Mouse (Mus musculus): ENCODE measurements around the gene Hlcs. TPM values are rescaled to one million over a fixed set of nuclear protein-coding genes. Genes with fewer than 3 reads are reported as not detected.
A peak's percentile ranks its signal among the peaks of the same experiment; 100 is the strongest.
"Not testable (repeated sequence)": the region's sequence is repeated elsewhere in the genome, so short reads cannot be mapped to it uniquely, and the experiment has no call there.

The Hlcs gene
- total RNA-seq (2015) (22.8 and 25.3 TPM in 2 replicates), total RNA-seq (2017) (14.8 and 21.9 TPM in 2 replicates)

DNA sequence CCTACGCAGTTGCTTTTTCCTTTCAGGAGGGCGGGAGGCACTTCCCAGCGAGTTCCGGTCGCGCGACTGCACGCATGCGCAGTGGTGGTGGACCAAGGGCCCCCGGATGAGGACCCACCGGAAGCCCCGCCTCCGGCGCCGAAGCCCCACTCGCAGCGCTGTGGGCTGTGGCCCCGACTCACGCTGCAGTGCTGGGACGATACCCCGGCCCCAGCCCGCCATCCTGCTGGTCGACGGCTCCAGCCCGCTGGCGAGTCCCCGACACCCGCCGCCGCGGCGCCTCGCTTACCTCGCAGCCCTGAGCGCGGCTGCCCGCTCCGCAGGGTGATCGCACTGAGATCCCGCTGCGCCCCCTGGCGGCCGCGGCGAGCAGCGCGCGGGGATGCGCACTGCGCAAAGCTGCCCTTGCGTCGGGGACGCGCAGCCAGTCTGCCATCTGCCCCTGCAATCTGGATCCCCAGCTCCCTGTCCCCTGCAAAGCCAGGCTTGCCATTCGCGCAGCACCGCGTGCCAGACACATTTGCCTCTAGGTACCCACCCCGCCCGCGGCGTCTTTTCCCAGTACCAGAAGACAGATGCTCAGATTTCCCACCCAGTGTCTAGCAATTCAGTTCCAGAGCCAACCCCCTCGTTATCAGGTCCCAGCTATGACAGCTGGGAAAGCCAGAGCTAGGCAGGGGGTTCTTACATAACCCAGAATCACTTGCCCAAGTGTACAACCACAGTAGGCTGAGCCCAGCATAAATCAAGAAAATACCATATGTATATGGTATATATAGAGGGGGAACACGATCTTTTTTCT lies at the start of gene Hlcs:
Hlcs (minus strand) TSS at position 343 of the 802 bp plus-strand sequence.
- ATAC-seq (ENCODE audit: poor library complexity, severe bottlenecking): peak; percentile 86

DNA sequence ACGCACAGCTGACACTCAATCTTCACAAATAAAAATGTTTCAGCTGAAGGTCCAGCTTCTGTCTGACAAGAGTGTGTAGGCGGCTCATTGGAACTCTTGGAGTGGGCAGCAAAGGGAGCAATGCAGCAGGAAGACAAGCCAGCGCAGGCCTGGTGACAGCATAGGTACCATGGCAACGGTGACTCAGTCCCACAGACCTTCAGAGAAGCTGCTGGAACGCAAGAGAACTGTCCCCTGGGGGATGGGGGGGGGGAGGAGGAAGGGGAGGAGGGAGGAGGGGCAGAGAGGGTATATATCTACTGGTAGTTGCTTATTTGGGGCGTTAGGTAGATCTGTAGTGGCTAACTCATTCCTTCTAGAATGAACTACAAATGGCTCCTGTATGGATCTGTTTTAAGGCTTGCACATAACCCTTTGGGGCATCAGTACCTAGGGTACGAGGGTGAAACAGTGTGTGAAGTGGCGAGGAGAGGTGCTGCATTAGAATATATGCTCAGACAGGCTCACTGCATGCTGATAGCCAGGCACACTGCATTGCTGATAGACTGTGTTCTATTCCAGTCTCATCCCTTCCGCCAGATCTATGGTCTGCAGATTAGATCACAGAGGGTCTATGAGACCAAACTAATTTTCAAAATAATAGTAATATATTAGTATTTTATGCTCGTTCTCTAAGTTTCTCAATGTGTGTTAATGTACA lies 49.0 kb upstream of the Hlcs start:
- ATAC-seq (ENCODE audit: poor library complexity, severe bottlenecking): no peak

DNA sequence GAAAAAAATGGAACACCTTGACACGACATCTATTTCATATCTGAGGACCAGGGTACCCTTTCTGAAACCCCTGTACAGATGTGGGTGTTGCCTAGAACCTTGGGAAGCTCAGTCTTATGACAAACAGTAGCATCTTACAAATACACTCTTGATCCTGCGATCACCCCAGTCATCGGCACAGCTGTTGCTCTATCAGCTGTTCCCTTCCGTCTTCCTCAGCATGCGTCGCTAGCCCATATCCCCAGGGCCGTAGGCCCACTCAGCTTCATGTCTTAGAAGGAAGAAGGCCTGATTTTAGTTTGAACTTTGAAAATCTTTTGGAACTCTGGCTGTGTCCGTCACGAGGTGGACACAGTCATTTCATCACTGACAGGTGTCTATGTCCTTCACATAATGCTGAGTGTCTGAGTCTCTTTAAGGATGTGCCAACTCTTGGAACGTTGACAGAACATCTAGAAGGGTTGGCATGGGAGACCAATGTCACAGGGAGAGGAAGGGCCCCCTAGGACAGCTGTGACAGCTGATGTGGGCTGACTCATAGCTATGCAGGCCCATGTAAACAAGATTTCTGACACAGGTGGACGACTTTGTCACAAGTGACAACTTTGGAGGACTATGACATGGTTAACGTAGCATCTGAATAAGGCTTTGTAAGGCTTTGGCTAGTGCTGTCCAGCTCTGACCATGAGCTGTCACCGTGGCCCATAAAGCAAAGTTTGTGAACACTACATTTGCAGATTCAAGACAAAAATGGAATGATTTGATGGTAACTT lies 47.4 kb upstream of the Hlcs start:
- ATAC-seq (ENCODE audit: poor library complexity, severe bottlenecking): no peak

DNA sequence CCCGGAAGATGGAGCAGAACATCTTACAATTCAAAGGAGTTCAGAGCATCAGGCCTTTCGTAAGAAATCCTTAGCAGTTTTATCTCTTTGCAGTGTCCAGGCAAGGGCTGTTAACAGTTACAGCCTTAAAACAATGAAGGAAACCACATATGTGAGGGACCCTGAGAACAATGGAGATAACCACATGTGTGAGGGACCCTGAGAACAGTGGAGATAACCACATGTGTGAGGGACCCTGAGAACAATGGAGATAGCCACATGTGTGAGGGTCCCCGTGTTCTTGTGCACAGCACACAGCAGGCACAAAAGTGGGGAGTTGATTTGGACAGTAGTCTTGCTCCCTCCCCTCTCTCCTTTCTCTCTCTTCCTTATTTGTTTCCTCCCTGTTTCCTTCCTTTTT lies 44.7 kb upstream of the Hlcs start:
- no peak for ATAC-seq (ENCODE audit: poor library complexity, severe bottlenecking)

DNA sequence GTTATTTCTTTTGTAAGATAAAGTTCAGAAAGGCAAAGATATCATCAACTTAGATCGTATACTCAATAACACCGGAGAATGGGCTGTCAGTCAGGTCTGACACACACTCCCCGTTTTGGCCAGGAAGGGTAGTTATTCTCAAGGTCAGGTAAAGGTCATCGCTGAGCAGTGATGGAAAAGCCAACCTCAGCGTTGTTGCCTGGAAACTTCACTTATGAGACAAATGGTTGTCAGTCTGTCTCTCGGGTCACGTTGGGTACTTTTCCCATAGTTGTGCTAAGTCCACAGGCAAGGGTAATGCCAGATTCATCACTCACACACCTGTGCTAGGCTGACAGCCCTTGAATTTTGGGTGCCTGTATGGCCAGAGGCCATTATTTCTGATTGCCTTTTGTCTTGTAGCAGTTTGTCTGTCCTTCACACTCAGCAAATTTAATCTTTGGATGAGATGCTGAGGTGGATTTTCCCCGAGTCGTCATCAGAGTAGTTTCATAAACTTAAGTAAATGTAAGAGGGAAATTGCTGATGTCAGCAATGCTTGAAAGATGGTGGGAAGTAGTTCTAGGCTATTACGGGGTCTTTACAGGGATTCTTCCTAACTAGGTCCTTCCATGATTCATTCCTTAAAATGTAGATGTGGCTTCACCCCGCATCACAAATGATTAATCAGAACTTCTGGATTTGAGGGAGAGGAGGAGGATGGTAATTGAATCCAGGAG lies 43.6 kb upstream of the Hlcs start:
- ATAC-seq (ENCODE audit: poor library complexity, severe bottlenecking): no peak

DNA sequence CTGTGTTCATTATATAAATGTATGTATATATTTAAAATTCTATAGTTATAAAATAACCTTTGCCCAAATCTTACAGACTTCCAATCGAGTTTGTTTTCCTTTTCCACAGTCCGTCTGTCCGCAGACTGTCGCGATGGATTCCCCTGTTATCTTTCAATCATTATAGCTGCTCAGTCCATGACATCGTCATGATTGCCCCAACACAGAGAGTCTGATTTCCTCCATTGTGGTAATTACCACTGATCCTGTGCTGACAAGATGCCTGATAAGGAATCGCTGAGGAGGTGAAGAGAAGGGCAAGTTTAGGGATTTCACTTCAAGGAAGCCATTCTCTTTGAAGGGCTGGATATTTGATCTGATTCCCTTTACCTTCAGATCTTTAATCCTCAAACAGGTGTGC lies 42.7 kb upstream of the Hlcs start:
- ATAC-seq (ENCODE audit: poor library complexity, severe bottlenecking): no peak

DNA sequence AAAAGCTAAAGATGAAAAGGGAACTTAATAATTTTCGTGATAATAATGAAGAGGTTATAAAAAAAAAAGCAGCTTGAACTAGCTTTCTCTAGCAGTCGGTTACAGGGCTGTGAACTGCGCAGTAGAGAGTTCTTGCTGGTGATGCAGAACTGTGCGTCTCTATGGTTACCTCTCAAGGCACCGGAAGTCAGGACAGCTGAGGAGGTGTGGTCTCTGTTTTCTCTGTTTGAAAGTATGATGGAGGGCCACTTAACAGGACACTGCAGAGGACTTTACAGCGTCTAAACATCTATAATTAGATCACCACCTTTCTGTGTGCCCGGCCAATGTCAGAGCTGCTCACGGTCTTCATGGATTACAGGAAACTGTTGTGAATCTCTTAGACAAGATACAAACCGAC lies 41.1 kb upstream of the Hlcs start:
- ATAC-seq (ENCODE audit: poor library complexity, severe bottlenecking): peak; percentile 43; the same call in 1 of the 2 replicates

DNA sequence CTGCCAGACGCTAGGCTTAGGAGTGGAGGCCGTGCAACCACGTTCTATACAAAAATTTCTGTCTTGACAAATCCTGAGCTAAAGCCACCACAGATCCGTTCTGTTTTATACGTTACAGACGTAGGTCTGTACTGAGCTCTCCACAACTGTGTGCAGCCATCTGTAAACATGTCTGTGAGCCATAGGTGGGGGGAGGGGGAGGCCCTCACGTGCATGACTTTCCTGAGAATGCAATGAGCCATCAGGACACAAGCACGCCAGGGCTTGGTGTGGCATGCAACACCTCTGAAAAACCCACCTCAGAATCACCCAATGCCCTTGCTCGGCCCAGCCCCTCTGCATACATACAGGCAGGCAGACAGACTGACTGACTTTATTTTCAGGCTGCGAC lies 36.9 kb upstream of the Hlcs start:
- no peak for ATAC-seq (ENCODE audit: poor library complexity, severe bottlenecking)

DNA sequence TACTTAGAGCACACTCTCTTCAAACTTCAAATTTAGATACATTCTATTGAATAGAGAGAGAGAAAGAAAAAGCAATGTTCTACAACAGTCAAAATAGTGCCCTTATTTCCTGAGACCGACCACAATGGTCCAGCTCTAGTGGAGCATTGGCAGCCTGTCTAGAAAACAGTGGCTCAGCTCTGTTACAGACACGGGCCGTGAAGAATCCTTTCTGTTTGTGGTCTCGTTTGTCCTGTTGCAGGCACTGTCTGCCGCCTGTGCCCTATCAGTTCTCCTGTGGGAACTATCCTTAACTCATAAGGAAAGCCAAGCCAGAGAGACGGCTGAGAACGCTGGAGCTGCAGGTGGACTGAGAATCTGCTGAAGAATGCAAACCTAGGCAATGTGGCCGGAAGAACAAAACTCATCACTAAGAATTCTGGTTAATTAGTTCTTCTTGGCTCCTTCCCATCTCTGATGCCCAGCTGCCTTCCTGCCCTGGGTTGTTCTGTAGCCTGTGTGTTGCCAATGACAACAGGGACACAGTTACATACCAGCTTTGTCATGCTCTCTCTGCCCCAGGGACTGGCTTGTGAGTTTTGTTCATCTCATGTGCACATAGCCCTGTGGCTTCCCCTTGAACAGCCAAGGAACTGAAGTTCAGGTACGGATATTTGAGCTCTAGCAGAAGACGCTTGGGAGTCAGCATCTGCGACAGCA lies 36.4 kb upstream of the Hlcs start:
- no peak for ATAC-seq (ENCODE audit: poor library complexity, severe bottlenecking)

DNA sequence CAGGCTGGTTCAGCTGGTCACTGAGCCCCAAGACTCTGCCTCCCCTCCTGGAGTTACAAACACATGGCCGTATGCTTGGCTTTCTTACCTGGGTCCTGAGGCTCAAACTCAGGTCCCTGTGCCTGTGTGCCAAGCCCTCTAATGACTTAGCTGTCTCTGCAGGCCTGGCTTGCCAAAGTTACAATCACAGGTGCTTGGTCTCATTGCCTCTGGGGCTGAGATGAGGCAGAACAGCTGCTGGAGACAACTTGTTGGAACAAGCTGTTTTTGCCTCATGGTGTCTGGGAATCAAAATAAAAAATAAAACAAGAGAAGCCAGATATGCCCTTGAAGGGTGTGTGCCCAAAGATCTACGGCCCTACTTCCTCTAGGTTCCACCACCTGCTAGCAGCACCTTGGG lies 35.4 kb upstream of the Hlcs start:
- no peak for ATAC-seq (ENCODE audit: poor library complexity, severe bottlenecking)

DNA sequence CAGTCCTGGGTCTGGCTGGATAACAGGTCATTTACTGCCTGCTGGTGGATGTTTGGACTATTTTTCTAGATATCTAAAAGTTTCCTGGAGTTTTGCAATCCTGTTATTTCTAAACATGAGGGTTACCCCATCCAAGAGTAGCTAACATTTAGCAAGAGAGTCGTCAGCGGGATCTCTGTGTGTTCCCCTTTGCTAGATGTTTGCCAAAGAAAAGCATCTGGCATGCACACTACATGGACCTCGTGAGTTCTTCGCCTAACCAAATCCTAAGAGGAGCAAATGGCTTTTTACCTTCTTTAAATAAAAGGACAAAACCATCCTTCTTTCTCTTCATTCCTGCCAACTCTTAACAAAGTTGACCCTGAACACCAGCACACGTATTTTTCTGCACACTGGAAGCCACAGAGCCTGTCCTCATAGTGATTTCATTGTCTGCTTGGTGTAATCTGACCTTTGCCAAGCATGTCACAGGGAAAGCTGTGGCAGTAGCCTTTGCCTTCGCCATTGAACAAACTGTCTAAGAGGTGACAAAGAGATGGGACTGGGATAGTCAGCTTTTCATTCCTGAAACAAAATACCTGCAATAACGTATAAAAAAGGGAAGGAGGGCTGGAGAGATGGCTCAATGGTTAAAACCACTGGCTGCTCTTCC lies 33.8 kb upstream of the Hlcs start:
- ATAC-seq (ENCODE audit: poor library complexity, severe bottlenecking): peak; percentile 30; the same call in 1 of the 2 replicates

DNA sequence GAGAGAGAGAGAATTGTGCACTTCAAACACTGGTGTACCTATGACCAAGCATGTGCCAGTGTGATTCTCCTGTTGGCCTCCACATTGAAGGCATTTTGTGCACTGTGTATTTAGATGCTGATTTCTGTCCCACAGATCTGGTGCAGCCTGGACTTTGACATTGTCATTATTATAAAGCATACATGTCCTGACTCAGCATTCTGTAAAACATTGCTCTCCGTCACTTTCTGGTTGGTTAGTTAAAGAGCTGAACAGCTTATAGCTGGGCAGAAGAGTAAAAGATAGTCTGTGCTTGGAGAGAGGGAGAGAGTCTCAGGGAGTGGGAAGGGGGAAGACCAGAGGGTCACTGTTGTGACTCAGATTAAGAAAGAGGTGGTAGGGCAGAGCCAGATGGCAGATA lies 32.4 kb upstream of the Hlcs start:
- no peak for ATAC-seq (ENCODE audit: poor library complexity, severe bottlenecking)

DNA sequence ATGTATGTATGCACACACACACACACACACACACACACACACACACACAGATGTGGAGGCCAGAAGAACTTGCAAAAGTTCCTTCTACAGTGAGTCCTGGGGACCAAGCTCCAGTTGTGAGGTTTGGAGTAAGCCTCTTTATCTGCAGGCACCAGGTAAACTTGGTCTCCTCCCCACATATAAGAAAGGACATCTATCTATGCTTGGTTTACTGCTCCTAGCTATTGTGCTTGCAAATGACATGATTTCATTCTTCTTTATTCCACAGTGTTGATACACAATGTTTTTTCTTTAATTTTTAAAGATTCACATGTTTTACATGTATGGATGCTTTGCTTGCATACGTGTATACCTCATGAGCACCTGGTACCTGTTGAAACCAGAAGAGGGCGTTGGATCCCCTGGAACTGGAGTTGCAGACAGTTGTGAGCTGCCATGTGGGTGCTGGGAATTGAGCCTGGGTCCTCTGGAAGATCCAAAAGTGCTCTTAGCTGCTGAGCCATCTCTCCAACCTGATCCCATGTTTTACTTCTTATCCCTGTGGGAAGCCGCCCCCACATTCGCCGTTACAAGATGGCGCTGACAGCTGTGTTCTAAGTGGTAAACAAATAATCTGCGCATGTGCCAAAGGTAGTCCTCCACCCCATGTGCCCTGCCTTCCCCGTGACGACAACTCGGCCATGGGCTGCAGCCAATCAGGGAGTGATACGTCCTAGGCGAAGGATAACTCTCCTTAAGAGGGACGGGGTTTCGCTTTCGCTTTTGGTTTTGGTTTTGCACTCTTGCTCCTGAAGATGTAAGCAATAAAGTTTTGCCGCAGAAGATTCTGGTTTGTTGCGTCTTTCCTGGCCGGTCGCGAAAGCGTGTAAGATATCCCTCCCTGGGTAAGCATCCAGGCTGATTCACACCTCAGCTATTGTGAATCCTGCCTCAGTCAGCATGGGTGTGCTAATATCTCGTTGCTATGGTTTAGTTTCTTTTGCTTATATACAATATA lies 26.1 kb upstream of the Hlcs start:
- not testable (repeated sequence) for ATAC-seq (ENCODE audit: poor library complexity, severe bottlenecking)

DNA sequence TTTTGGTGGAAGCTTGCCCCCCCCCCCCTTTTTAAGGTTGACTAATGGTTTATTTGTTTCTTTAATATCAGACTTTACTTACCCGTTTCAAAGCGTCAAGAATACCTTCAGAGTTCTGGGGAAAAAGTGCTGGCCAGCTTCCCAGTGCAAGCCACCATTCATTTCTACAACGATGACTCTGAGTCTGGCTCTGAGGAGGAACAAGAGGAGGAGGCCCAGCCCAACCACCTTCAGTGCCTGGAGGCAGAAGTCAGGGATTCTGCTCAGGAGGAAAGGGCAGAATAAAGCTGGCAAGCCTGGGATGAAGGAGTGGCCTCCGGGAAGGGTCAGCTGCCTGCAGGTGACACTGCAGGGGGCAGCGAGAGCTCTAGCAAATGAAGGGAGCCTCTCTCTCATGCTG lies 22.3 kb upstream of the Hlcs start:
- ATAC-seq (ENCODE audit: poor library complexity, severe bottlenecking): no peak

DNA sequence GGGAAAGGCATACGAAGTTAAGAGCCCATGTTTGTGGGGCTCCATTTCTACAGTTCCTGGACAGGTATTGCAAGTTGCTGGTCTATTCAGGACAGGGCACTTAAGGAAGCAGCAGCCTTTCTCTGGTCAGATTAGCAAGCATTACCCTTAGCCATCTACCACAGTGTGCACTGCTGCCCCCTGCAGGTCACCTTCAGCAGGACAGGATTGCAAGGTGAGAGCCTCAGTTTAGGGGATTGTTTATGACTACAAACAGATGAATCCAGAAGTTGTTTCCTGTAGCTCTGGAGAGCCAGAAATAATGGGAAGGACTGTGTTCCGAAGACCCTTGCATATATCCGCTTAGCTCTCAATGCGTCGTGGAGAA lies 18.5 kb upstream of the Hlcs start:
- peak; percentile 76 for ATAC-seq (ENCODE audit: poor library complexity, severe bottlenecking)

DNA sequence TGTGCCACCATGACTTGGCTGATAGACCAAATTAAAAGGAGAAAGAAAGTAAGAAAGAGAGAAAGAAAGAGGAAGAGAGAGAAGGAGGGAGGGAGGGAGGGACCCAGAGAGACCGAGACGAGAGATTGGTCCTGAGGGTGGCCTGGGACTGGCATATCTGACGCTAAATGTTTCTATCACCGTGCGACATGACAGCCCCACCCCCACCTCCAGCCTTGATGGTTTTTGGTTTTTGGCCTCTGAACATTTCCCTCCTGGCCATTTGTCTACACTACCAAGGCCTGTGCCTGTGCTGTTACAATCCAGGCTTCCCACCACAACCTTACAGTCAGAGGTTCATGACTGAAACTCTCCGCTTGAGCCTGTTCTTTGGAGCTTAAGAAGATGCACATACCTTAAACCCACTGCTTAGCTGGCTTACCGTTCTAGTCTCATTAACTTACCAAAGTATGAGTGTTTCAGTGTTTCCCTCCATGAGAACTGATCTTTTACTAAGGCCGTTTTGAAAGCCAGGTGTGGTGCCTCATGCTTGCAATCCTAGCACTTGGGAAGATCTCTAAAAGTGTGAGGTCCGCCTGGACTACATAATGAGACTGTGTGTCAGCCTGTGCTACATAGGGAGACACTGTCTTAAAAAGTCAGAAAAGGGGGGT lies 18.0 kb upstream of the Hlcs start:
- ATAC-seq (ENCODE audit: poor library complexity, severe bottlenecking): no peak

DNA sequence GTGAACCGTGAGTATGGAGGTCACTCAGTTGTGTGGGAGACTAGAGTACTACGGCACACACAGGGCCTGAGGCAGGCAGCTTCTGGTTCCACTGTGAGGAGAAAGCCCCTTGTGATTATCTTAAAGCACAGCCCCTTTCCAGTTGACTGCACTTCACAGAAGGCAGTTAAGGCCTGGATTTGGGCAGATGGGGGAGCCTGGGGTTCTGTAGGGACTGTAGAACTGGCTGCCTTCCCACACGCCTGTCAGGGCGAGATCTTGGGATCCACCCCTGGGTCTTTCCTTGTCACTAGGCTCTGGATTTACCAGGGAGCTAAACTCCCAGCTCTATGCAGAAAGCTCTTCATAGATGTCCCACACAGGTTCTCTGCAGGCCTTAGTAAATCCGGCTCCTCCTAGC lies 17.1 kb upstream of the Hlcs start:
- ATAC-seq (ENCODE audit: poor library complexity, severe bottlenecking): no peak
